Mouse (Mus musculus) neural tube, embryonic 11.5 days (tissue): ENCODE data around the gene Tmtc1. TPM values are rescaled to one million over a fixed set of nuclear protein-coding genes. Genes with fewer than 3 reads are reported as not detected.

Experiments used
- ATAC-seq: fragments of 200-750 bp; cut with Nextera tagmentation; 2 replicates; pipeline ENCODE4 v1.8.0; 2017; ENCODE audit warnings: moderate number of reproducible peaks, mild to moderate bottlenecking, moderate TSS enrichment, moderate library complexity; ENCODE audit not compliant: insufficient read depth, low FRiP score, low TSS enrichment
- DNase-seq: peaks from one replicate; pipeline ENCODE4 v3.0.0-alpha.2; 2015; ENCODE audit warnings: low spot score
- H3K27ac ChIP-seq: fragments of 300-500 bp; sonication (generic); 2 replicates; pipeline ENCODE4 v1.5.1; 2014; ENCODE audit warnings: low read depth, mild to moderate bottlenecking, low read length
- H3K27me3 ChIP-seq: fragments of 300-500 bp; sonication (generic); 2 replicates; pipeline ENCODE4 v1.6.1; 2014; ENCODE audit warnings: mild to moderate bottlenecking, low read length, mixed read lengths; ENCODE audit not compliant: control insufficient read depth, insufficient read depth
- H3K36me3 ChIP-seq: fragments of 300-500 bp; sonication (generic); 2 replicates; pipeline ENCODE4 v1.6.1; 2014; ENCODE audit warnings: mild to moderate bottlenecking, low read length, moderate library complexity, mixed read lengths; ENCODE audit not compliant: control insufficient read depth, insufficient read depth
- H3K4me1 ChIP-seq: fragments of 300-500 bp; sonication (generic); 2 replicates; pipeline ENCODE4 v1.6.1; 2014; ENCODE audit warnings: low read length, mixed read lengths; ENCODE audit not compliant: control insufficient read depth, insufficient read depth
- H3K4me2 ChIP-seq: fragments of 300-500 bp; sonication (generic); 2 replicates; pipeline ENCODE4 v1.6.1; 2014; ENCODE audit warnings: low read depth, mild to moderate bottlenecking, moderate library complexity
- H3K4me3 ChIP-seq: fragments of 300-500 bp; sonication (generic); 2 replicates; pipeline ENCODE4 v1.5.1; 2014; ENCODE audit warnings: low read depth, low read length
- H3K9ac ChIP-seq: fragments of 300-500 bp; sonication (generic); 2 replicates; pipeline ENCODE4 v1.6.1; 2014; ENCODE audit warnings: mild to moderate bottlenecking, low read length
- H3K9me3 ChIP-seq: fragments of 300-500 bp; sonication (generic); 2 replicates; pipeline ENCODE4 v1.6.1; 2016; ENCODE audit warnings: low read length; ENCODE audit not compliant: control insufficient read depth
- WGBS: fragments of 180-500 bp; shearing (Covaris S2); extraction: QIAGEN DNeasy Blood & Tissue Kit; methylation state at CpG from one replicate; pipeline ENCODE4 v1.1.7; 2014; 5-methylcytosine and 5-hydroxymethylcytosine counted together
- polyA plus RNA-seq: library from polyadenylated mRNA; unstranded; fragments of >200 nt; fragmentation: Nextera tagmentation; extraction: Ambion mirVana; gene quantifications from 2 replicates; pipeline ENCODE4 v1.2.1, GENCODE M21; 2014

The Tmtc1 gene
- polyA plus RNA-seq, 1 experiment from 2014 or later = 1.4 TPM

DNA sequence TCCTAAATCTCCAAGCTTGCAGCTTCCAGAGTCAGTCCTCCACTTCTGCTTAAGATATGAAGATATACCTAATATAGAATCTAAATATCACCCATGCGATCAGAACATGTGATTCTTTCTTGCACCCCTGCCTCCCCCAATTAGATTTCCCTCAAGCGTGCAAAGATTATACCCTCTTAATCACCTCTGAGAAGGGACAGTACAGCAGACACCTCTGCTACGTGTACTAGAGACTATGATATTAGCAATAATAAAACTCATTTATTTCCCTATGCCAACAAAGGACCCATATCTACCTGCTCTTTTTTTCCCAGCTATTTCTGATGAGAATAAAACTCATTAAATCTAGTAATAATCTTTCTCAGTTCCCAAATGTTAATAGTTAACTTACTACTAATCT, 49.9 kb downstream of the Tmtc1 start:
- 90% methylated on average over 3 of the region's 3 CpGs for WGBS
- no peak for ATAC-seq

DNA sequence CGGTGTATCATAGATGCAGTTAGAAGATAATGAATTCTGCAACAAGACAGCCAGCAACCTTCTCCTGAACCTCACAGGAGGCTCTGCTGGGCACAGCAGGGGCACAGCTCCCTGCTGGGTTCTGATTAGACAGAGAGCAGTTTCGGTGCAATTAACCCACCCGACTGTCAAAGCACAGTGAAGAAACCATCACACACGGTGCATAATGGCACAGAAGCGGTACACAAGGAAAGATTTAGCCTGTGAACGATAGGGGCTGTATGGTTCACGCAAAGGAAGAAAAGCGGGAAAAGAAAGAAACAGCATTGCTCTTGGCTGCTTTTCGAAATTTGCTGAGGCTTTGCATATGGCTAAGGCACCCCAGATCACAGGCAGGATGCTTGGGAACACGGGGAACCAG, 52.0 kb downstream of the Tmtc1 start:
- Histone ChIP-seq H3K4me2 (no peak overlapping the region), H3K27ac (no peak overlapping the region), H3K9me3 (no peaks in the 10 kb centered on the region), H3K4me3 (no peak overlapping the region), H3K27me3 (no peaks in the 10 kb centered on the region), H3K9ac (no peak overlapping the region), H3K36me3 (no peaks in the 10 kb centered on the region), H3K4me1 (0 out of 2 replicates have a peak, but pooled peaks cover 4% of the 10 kb centered on the region)
- ATAC-seq = 0 out of 2 replicates have a peak, but pooled peaks have one; percentile 39
- 24% methylated on average over 10 of the region's 10 CpGs for WGBS
- peak; percentile 16 for DNase-seq

More for the DNA sequence above, 49.9 kb downstream of the Tmtc1 start:
- Histone ChIP-seq H3K9me3 (no peaks in the 10 kb centered on the region), H3K9ac (no peak overlapping the region), H3K4me3 (no peak overlapping the region), H3K27me3 (no peaks in the 10 kb centered on the region), H3K27ac (no peak overlapping the region), H3K4me2 (no peak overlapping the region), H3K4me1 (0 out of 2 replicates have a peak, but pooled peaks cover 4% of the 10 kb centered on the region), H3K36me3 (no peaks in the 10 kb centered on the region)
- no peak for DNase-seq

DNA sequence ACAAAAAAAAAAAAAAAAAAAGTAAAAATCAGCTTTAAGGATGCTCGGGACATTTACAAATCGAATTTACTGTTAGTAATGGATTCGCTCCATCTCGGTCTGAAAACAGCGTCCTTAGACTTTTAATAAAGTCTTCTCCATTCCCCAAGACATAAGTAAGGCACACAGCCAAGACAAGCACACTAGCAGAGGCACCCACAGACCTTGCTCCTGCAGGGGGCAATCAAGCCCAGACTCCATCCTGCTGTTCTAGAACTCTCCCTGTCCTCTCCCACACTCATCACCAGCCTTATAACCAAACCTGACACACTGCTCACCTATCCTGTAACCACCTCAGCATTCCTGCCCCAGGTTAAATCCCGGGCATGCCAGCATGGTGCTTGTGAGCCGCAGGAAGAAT, 52.9 kb downstream of the Tmtc1 start:
- Histone ChIP-seq H3K4me3 (no peak overlapping the region), H3K27ac (no peak overlapping the region), H3K36me3 (no peaks in the 10 kb centered on the region), H3K4me1 (0 out of 2 replicates have a peak, but pooled peaks cover 4% of the 10 kb centered on the region), H3K27me3 (no peaks in the 10 kb centered on the region), H3K9me3 (no peaks in the 10 kb centered on the region), H3K4me2 (no peak overlapping the region), H3K9ac (no peak overlapping the region)
- 0 out of 2 replicates have a peak, but pooled peaks have one; percentile 6 for ATAC-seq
- WGBS = 74% methylated on average over 7 of the region's 7 CpGs
- no peak for DNase-seq

DNA sequence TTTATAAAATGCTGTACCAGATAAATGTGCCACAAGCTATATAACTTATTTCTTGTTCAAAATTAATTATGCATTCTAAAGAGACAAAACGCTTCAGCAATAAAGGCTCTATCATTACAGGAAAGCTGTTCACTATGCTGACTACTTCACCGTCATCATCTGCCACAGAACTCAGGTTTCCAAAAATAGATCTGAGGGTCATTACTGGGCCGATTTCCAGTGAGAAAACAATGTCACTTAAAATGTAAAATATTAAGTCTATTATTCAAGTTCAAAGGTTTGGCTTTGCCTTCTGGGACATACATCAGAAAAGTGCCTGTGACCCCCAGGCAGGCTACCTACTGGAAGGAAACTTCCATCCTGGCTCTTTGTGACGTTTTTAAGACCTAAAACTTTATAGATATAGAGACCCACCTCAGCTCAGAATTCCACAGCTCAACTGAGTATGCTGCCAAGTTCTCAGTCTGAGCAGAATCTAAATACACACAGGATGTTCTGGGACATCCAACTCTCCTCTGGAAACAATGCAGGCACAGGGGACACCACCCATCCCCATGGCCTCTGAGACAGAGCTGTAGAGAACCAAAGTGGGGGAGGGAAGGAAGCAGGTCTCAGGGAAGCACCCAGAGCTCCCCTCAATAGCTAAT, 53.4 kb downstream of the Tmtc1 start:
- Histone ChIP-seq H3K27me3 (no peaks in the 10 kb centered on the region), H3K9me3 (no peaks in the 10 kb centered on the region), H3K9ac (no peak overlapping the region), H3K4me1 (0 out of 2 replicates have a peak, but pooled peaks cover 4% of the 10 kb centered on the region), H3K27ac (no peak overlapping the region), H3K4me3 (no peak overlapping the region), H3K36me3 (no peaks in the 10 kb centered on the region), H3K4me2 (no peak overlapping the region)
- no peak for ATAC-seq
- WGBS = 51% methylated on average over 4 of the region's 4 CpGs
- no peak for DNase-seq

DNA sequence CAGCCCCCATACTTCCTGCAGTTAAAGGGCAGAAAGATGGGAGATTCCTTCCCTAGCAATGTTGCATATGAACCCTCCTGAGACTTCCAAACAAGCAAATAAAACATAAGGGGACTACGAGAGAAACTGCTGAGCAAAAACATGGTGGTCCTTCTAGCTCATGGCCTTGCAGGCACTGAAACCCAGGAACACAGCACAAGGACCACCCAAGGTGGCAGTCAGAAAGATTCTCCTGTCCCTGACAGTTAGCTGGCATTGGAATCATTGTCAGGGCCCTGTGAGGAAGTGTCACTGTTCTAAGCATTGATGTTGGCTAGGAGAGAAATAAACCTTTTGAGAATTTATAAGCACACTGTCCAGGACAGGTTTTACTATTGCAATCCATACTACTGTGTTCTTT, 56.2 kb downstream of the Tmtc1 start:
- Histone ChIP-seq H3K27me3 (no peaks in the 10 kb centered on the region), H3K4me3 (no peak overlapping the region), H3K4me2 (no peak overlapping the region), H3K9me3 (no peaks in the 10 kb centered on the region), H3K27ac (no peak overlapping the region), H3K9ac (no peak overlapping the region), H3K36me3 (no peaks in the 10 kb centered on the region), H3K4me1 (0 out of 2 replicates have a peak, but pooled peaks cover 4% of the 10 kb centered on the region)
- ATAC-seq (no peak), DNase-seq (no peak)
- 54% methylated on average over 1 of the region's 1 CpGs for WGBS

DNA sequence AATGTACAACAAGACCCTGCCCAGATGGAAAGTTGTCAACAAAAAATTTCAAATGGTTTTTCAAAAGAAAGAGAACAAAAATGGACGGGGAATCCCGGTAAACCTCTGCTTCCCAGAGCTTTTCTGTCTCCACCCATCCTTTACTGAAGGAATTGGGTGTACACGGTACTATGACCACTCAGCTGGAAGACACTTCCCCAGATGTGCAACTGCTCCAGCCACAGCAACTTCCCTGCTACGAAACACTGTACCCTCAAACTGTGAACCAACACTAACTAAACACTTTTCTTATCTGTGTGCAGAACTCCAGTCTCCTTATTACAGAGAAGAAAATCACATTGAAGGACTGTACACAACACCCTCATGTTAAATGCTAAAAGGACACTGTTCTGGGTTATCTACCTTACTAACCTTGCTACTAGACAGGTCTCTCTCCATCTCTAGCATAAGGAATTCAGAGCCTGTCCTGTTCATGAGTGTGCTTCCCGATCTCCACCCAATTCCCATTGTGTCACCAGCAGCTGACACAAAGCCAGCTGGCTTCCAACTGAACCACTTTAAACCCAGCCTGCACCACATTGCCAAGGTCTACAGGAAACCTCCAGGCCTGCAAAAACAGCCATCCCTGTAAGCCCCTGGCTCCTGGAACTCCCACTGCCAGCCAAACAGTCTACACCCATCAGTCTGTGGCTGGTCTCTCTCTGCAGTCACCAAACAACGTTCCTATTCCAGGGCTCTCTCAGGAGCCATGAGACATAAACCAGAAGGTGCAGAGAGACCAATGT, 59.9 kb downstream of the Tmtc1 start:
- Histone ChIP-seq H3K4me3 (no peak overlapping the region), H3K36me3 (no peaks in the 10 kb centered on the region), H3K9me3 (no peaks in the 10 kb centered on the region), H3K27ac (no peak overlapping the region), H3K9ac (no peak overlapping the region), H3K4me2 (no peak overlapping the region), H3K4me1 (no peaks in the 10 kb centered on the region), H3K27me3 (no peaks in the 10 kb centered on the region)
- DNase-seq (no peak), ATAC-seq (no peak)
- WGBS = 80% methylated on average over 6 of the region's 6 CpGs

DNA sequence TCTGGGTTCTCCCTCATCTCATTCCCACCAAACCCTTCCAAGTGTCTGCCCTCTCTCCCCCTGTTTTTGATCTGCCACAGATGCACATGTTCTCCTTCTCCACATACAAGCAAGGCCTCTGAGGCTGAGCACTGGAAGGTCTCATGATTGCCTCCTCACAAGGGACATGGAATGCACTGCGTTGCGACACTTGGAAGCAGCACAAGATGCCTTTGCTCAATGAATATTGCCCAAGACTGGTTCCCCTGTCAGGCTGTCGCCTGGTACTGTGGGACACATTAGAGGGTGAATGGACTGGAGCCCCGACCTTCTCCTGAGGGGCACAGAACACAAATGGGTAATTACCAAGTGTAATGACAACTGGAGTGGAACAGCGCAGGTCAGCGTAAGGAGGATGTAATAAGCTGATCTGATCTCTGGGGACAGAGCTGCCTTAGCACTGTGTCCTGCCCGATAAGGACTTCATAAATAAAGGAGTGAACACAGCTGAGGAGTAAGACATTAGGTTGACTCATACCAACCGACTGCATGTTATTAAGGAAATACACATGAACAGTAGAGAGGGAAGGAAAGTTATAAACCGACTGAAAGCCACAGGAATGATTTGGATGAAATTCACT, 62.9 kb downstream of the Tmtc1 start:
- ATAC-seq (no peak), DNase-seq (no peak)
- 73% methylated on average over 9 of the region's 9 CpGs for WGBS
- Histone ChIP-seq H3K4me3 (no peak overlapping the region), H3K36me3 (no peaks in the 10 kb centered on the region), H3K4me2 (no peak overlapping the region), H3K27ac (no peak overlapping the region), H3K9ac (no peak overlapping the region), H3K9me3 (no peaks in the 10 kb centered on the region), H3K4me1 (no peaks in the 10 kb centered on the region), H3K27me3 (no peaks in the 10 kb centered on the region)

DNA sequence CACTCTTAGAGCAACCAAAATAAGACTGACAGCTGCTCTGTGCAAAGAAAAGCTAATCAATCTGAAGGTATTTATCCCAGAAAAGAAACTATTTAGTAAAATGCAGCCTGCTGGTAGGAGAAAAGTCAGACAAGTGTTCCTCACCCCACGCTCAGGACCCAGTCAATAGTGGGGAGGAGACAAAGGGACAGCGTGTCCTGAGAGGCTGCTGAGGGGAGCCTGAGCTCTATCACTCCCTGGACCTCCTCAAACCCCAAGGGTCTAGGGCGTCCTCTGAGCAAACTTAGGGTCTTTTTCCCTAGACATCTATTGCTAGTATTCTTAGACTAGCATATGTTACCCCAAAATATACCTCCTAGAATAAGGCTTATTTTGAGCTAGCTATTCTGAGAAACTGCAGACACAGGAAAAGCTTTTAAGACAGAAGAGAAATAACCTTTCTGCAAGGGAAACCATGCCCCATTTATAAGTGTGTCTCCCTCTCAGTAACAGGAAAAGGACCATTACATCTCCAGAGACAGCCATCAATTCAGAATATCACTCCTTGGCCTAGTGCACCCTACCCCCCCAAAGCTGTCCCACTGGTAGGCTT, 68.5 kb downstream of the Tmtc1 start:
- no peak overlapping the region for H3K4me2 ChIP-seq
- H3K4me1 ChIP-seq = no peaks in the 10 kb centered on the region
- no peaks in the 10 kb centered on the region for H3K27me3 ChIP-seq
- WGBS = 64% methylated on average over 3 of the region's 3 CpGs
- H3K9me3 ChIP-seq = no peaks in the 10 kb centered on the region
- ATAC-seq (no peak), DNase-seq (no peak)
- no peaks in the 10 kb centered on the region for H3K36me3 ChIP-seq
- no peak overlapping the region for H3K9ac ChIP-seq
- no peak overlapping the region for H3K27ac ChIP-seq
- H3K4me3 ChIP-seq = no peak overlapping the region
